Mouse (Mus musculus) telencephalon, adult 2 months (tissue): ENCODE results near the gene Wfdc1.

Source experiments
- DNase-seq: peaks from one replicate; pipeline ENCODE4 v3.0.0-alpha.2; 2011; ENCODE audit warnings: low read depth, low spot score

Gene Wfdc1

DNA sequence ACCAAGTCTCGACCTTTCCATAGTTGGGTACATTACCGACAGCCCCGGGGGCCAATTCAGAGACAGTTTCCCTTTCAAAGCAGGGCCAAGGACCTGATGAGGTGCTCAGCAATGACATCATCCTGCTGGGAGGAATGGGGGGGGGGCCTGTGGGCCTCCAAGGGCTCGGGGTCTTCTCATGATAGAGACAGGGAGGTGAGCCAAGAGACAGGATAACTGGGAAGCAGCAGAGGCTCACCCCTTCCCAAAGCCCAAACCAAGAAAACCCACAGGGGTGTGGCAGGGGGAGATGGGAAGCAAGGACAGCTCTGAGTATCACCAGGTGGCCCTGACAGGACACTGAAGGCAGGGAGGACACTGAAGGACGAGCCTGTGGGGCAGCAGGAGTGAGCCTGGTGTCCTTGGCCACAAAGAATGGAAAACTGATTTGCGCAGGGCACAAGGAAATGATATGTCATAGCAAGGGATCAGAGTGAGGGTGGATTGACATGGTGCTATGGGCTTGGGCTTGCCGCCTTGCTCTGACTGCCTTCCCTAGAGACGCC is 62.3 kb downstream of the Wfdc1 start:
- no peak for DNase-seq

DNA sequence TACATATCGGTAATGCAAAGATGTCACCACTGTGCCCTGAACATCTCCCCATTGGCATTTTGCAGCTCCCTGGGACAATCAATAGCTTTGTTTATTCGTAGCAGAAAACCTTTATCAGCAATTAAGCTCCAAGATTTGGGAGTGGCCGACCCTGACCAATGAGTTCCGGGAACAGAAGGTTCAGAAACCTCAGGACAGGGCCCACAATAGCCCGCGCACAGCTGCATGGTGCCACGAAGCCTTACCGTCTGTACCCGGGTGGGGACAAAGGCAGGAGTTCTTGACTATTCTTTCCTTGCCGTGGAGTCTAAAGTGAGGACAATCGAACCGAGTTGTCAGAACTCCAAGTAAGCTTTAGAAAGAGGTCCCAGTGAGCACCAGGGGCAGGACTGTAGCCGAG is 65.9 kb downstream of the Wfdc1 start:
- DNase-seq, result no peak

DNA sequence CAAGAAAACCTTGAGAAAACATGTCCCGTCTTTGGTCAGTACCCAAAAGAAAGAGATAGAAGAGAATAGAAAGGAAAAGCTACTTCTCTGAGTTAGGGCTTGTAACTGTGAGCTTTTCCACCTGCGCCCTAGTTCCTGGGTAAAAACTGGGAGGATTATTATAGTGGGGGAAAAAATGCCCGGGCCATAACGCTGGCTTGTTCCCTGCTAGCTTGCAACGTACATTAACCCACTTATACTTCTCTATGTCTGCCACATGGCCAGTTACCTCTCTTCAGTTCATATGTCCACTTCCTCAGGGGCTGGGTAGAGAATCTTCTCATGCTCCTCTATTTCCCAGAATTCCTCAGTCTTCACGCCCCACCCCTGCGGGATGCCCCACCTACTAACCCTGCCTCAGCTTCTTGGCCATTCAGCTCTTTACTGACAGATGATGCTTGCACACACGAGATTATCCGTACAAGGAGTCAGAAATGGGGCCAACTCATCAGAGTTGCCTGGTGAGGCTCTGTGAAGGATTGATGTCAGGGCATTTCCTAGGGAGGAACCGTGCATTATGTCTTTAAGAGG is 70.3 kb downstream of the Wfdc1 start:
- no peak for DNase-seq

DNA sequence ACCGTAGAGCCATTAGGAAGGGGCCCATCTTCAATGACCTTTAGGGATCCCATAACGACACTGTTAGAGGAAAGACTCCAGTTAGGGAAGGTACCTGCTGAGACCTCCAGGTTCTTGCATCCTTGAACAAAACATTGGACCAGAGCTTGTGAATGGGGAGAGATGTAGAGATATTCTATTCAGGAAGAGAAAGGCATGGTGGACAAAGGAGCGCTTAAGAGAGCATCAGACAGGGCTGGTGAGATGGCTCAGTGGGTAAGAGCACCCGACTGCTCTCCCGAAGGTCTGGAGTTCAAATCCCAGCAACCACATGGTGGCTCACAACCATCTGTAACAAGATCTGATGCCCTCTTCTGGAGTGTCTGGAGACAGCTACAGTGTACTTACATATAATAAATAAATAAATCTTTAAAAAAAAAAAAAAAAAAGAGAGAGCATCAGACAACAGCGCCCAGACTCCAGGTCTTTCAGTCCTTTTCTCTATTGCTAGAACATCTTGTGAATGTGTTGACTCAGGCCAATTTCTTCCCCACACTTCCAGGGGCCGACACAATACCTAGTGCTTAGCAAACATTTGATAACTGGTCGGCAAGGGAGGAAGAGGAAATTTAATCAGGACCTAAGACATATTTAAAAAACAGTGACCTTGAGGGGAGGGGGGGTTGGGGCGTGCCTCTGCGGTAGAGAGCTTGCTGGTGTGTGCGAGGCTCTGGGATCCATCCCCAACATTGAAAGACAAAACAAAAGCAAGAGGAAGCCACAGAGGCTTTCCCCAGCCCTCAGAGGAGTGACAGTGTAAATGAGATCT is 71.1 kb downstream of the Wfdc1 start:
- no peak for DNase-seq
